Mouse (Mus musculus) cortical plate, adult 2 months (tissue): ENCODE measurements at regions not wholly inside any gene's neighbourhood (a gene's known extent, or its start where the extent isn't known, plus 50 kb on each side); places are given as distances from the start of the nearest gene placed in this dataset.

Experiments
- CTCF ChIP-seq: fragments of 200-500 bp; IDR thresholded peaks from 2 replicates; pipeline ENCODE4 v1.5.1; 2011; ENCODE audit warnings: mild to moderate bottlenecking, control low read depth, low read length; ENCODE audit not compliant: insufficient read depth; ENCODE audit errors: extremely low read depth
- POLR2A ChIP-seq: fragments of 200-500 bp; IDR thresholded peaks from 2 replicates; pipeline ENCODE4 v1.6.1; 2011; ENCODE audit warnings: mild to moderate bottlenecking, low read length, control low read depth; ENCODE audit not compliant: insufficient read depth; ENCODE audit errors: extremely low read depth

- TF ChIP-seq CTCF (no peak), POLR2A (no peak)
These were observed 554.5 kb upstream of the Robo2 start for GRCm38 (mm10) chr16:74966099-74966498.
